Mouse (Mus musculus) midbrain, embryonic 14.5 days (tissue): ENCODE measurements at regions not wholly inside any gene's neighbourhood (a gene's known extent, or its start where the extent isn't known, plus 50 kb on each side); places are given as distances from the start of the nearest gene placed in this dataset.

Experiments used
- ATAC-seq: fragments of 200-750 bp; cut with Nextera tagmentation; 2 replicates; pipeline ENCODE4 v1.8.0; 2017; ENCODE audit warnings: moderate number of reproducible peaks, moderate library complexity; ENCODE audit not compliant: low FRiP score, low TSS enrichment
- DNase-seq: peaks from one replicate; pipeline ENCODE4 v3.0.0-alpha.2; 2015
- H3K27ac ChIP-seq: fragments of 300-500 bp; sonication (generic); replicated peaks from 2 replicates; pipeline ENCODE4 v1.5.1; 2014; ENCODE audit warnings: mild to moderate bottlenecking, low read depth, low read length, moderate library complexity
- H3K27me3 ChIP-seq: fragments of 300-500 bp; sonication (generic); 2 replicates; pipeline ENCODE4 v1.6.1; 2014; ENCODE audit warnings: low read length, control low read depth, mixed read lengths; ENCODE audit not compliant: control insufficient read depth, insufficient read depth
- H3K36me3 ChIP-seq: fragments of 300-500 bp; sonication (generic); 2 replicates; pipeline ENCODE4 v1.6.1; 2014; ENCODE audit warnings: low read length, control low read depth; ENCODE audit not compliant: control insufficient read depth, insufficient read depth
- H3K4me1 ChIP-seq: fragments of 300-500 bp; sonication (generic); 2 replicates; pipeline ENCODE4 v1.6.1; 2014; ENCODE audit warnings: mild to moderate bottlenecking, antibody characterized with exemption, low read length, control low read depth; ENCODE audit not compliant: control insufficient read depth, insufficient read depth
- H3K4me2 ChIP-seq: fragments of 300-500 bp; sonication (generic); 2 replicates; pipeline ENCODE4 v1.6.1; 2014; ENCODE audit warnings: mild to moderate bottlenecking, low read length, moderate library complexity
- H3K4me3 ChIP-seq: fragments of 300-500 bp; sonication (generic); replicated peaks from 2 replicates; pipeline ENCODE4 v1.5.1; 2014; ENCODE audit warnings: low read depth, low read length
- H3K9ac ChIP-seq: fragments of 300-500 bp; sonication (generic); replicated peaks from 2 replicates; pipeline ENCODE4 v1.6.1; 2014; ENCODE audit warnings: mild to moderate bottlenecking, low read length, moderate library complexity
- H3K9me3 ChIP-seq: fragments of 300-500 bp; sonication (generic); 2 replicates; pipeline ENCODE4 v1.6.1; 2016; ENCODE audit warnings: low read length, control low read depth, mixed read lengths; ENCODE audit not compliant: control insufficient read depth
- WGBS: fragments of 180-500 bp; shearing (Covaris S2); extraction: QIAGEN DNeasy Blood & Tissue Kit; methylation state at CpG from one replicate; pipeline ENCODE4 v1.1.7; 2014; 5-methylcytosine and 5-hydroxymethylcytosine counted together

DNA sequence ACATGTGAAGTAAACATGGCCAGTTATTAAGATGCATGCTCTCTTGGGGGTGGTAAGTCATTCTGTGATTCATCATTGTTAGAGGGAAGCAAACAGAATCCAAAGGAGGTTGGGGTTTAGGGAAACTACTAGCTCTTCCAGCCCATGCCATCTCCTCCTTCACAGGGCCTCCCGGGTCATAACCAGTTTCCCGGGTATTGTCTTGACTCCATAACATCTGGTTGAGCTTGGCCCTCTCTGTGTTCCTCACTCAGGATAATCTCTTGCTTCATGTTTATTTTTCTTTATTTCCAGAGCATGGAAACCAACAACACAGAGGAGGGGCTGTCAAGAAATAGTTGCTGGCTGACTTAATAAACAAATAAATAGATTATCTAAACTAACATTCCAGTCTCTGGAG, 295.3 kb downstream of the Irx1 start:
- DNase-seq = no peak
- Histone ChIP-seq H3K9ac (no peak overlapping the region), H3K9me3 (no peaks in the 10 kb centered on the region), H3K4me1 (no peaks in the 10 kb centered on the region), H3K27me3 (no peaks in the 10 kb centered on the region), H3K4me2 (no peak overlapping the region), H3K36me3 (no peaks in the 10 kb centered on the region), H3K4me3 (no peak overlapping the region), H3K27ac (no peak overlapping the region)
- WGBS = 91% methylated on average over 2 of the region's 2 CpGs
- no peak for ATAC-seq

DNA sequence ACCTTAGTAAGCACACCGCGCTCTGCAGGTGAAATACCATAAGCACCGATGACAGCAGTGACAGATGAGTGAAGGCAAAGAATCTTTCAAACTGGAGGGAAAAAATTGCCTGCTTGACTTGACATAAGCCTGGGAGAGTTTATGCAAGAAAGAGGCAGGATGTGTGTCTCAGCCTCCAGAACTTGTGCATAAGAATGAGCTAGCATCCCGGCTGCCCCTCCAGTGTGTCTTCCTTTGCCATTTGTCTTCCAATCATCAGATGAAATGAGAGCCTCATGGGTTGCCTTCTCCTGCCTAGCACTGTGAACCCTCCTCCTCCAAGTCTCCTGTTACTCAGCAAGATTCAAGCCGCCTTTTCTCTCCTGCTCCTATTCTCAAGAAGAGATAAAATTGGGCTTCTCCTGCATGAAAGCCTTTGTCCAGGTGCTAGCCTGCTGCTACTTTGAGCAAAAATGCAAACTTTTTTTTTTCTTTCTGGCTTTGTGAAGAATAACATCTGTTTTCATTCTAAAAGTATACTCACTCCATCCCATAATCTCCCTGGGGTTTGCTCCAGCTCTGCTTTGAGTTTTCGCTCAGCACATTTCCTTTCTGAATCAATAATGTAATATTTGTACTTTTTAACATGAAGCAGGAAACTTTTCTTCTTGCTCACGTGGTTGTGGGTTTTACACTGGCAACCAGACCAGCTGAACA, 298.2 kb downstream of the Irx1 start:
- Histone ChIP-seq H3K4me2 (no peak overlapping the region), H3K9ac (no peak overlapping the region), H3K27ac (no peak overlapping the region), H3K4me1 (no peaks in the 10 kb centered on the region), H3K27me3 (no peaks in the 10 kb centered on the region), H3K36me3 (no peaks in the 10 kb centered on the region), H3K4me3 (no peak overlapping the region), H3K9me3 (no peaks in the 10 kb centered on the region)
- WGBS = 67% methylated on average over 7 of the region's 7 CpGs
- DNase-seq (peak; percentile 18), ATAC-seq (no peak)

DNA sequence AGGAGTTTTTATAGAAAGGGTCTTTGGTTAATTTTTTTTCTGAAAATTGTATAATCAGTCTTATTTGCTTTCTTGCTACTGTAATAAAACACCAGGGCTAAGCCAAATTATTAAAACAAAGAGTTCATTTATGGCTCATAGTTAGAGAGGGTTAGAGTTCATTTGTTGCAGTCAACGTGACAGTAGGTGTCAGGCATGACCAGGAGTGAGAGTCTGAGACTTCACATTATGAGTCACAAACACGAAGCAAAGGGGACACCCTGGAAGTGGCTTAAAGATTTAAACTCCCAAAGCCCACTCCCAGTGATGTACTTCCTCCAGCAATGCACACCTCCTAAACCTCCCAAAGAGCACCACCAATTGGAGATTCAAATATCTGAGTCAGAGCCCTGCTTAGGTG, 305.6 kb downstream of the Irx1 start:
- ATAC-seq (no peak), DNase-seq (no peak)
- Histone ChIP-seq H3K4me2 (no peak overlapping the region), H3K27me3 (no peaks in the 10 kb centered on the region), H3K9me3 (no peaks in the 10 kb centered on the region), H3K9ac (no peak overlapping the region), H3K4me3 (no peak overlapping the region), H3K4me1 (peaks cover 8% of the 10 kb centered on the region; the same call in 1 of the 2 replicates), H3K27ac (no peak overlapping the region), H3K36me3 (no peaks in the 10 kb centered on the region)
- WGBS = 66% methylated on average over 2 of the region's 2 CpGs

DNA sequence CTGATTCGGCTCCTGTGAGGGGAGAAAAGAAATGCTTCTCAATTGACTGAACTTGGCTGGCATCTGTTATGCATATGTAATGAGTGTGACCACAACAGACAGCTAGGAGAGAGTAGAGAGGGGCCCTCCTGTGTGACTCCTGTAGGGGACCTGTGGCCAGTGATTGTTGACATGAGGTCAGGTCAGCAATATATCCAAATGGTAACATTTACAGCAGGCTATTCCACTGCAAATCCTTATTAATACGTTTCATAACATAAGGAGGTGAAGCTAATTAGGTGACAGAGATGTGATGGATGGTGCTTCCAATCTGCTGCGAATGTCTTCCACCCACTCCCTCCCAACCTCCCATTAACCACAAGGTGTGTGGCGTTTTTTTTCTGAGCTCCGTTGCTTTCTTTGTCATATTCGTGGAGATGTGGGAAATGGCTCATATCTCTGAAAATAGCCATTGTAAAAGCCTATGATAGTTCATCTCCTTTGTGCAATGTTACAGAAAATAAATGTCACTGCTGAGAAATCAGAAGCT, 309.5 kb downstream of the Irx1 start:
- Histone ChIP-seq H3K4me3 (no peak overlapping the region), H3K9me3 (no peaks in the 10 kb centered on the region), H3K4me1 (peaks cover 8% of the 10 kb centered on the region; the same call in 1 of the 2 replicates), H3K9ac (no peak overlapping the region), H3K36me3 (no peaks in the 10 kb centered on the region), H3K4me2 (no peak overlapping the region), H3K27ac (peak overlapping the region; percentile 17; the same call in 1 of the 2 replicates), H3K27me3 (no peaks in the 10 kb centered on the region)
- DNase-seq (peak; percentile 39), ATAC-seq (no peak)
- 63% methylated on average over 6 of the region's 6 CpGs for WGBS

DNA sequence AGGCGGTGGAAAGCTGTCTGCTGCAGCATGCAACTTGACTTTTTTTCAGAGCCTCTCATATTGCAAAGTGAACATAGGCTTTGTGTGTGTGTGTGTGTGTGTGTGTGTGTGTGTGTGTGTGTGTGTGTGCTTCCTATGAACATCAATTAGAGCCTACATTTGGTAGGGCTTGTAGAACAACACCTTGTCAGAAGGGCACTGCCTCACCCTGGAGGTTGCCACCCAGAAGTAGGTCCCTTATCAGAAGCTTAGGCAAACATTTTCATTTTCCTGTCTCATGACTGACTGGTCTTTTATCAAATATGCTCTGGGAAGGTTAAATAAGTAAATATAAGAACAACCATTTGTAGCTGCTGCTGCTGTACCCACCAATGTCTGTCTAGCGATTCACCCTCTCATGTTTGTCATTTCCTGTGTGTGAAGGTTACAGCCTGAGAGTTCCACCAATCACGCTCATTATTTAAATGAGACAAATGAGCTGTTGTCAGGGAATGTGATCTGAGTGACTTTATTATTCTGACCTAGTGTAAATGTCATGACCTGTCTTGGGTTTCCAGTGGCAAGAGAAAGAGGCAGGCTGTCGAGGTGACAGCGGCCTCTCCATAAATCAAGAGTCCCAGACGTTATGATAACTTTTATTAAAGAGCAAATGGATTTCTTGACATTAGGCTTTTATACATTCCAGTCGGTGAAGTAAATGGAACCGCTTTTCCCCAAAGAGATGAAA, 310.1 kb downstream of the Irx1 start:
- no peak overlapping the region for H3K4me3 ChIP-seq
- DNase-seq (no peak), ATAC-seq (no peak)
- H3K9ac ChIP-seq = no peak overlapping the region
- H3K4me1 ChIP-seq = peaks cover 8% of the 10 kb centered on the region; the same call in 1 of the 2 replicates
- H3K4me2 ChIP-seq = no peak overlapping the region
- 60% methylated on average over 8 of the region's 8 CpGs for WGBS
- no peaks in the 10 kb centered on the region for H3K36me3 ChIP-seq
- H3K27me3 ChIP-seq = no peaks in the 10 kb centered on the region
- no peaks in the 10 kb centered on the region for H3K9me3 ChIP-seq
- H3K27ac ChIP-seq = peak overlapping the region; percentile 17; the same call in 1 of the 2 replicates

DNA sequence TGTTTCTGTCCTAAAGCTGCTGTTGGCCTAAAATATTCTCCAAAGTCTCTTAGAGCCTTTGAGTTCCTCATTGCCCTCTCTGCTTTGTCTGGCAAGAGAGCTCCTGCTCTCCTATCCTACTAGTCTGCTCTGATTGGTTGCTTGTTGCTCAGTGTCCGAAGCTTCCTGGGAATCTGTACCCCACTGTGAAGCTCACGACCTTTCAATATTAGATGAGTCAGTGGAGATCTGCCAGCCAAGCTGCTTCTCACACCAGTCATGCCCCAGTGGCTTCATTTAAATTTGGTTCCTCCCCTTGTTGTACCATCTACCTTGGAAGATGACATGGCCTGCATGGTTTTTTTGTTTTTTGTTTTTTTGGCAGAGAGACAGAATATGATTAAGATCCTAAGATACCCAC, 313.6 kb downstream of the Irx1 start:
- no peak for ATAC-seq
- Histone ChIP-seq H3K36me3 (no peaks in the 10 kb centered on the region), H3K4me3 (no peak overlapping the region), H3K4me1 (peaks cover 8% of the 10 kb centered on the region; the same call in 1 of the 2 replicates), H3K9me3 (no peaks in the 10 kb centered on the region), H3K9ac (no peak overlapping the region), H3K4me2 (no peak overlapping the region), H3K27ac (no peak overlapping the region), H3K27me3 (no peaks in the 10 kb centered on the region)
- no peak for DNase-seq
- WGBS = 0% methylated on average over 2 of the region's 2 CpGs

DNA sequence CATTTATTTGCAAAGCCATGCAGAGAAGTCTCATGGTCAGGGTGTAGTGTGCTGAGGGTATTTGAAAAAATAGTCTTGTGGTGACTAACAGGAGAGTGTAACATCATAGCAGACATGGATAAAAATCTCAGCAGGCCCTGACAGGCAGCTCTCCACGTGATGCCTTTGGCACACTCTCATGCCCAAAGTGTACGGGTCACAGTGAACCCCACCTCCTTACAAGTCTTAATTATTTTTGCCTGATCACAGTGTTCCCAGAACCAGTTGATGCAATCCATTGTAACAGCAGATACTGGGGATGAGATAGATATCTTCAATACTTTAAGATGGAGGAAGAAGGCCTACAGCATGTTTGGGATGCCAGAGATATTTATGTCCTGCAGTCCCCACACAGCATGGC, 314.5 kb downstream of the Irx1 start:
- ATAC-seq (no peak), DNase-seq (no peak)
- no peak overlapping the region for H3K4me2 ChIP-seq
- H3K36me3 ChIP-seq = no peaks in the 10 kb centered on the region
- no peak overlapping the region for H3K9ac ChIP-seq
- WGBS = 58% methylated on average over 2 of the region's 2 CpGs
- H3K4me1 ChIP-seq = peaks cover 7% of the 10 kb centered on the region; the same call in 1 of the 2 replicates
- no peak overlapping the region for H3K27ac ChIP-seq
- no peaks in the 10 kb centered on the region for H3K9me3 ChIP-seq
- H3K4me3 ChIP-seq = no peak overlapping the region
- no peaks in the 10 kb centered on the region for H3K27me3 ChIP-seq

DNA sequence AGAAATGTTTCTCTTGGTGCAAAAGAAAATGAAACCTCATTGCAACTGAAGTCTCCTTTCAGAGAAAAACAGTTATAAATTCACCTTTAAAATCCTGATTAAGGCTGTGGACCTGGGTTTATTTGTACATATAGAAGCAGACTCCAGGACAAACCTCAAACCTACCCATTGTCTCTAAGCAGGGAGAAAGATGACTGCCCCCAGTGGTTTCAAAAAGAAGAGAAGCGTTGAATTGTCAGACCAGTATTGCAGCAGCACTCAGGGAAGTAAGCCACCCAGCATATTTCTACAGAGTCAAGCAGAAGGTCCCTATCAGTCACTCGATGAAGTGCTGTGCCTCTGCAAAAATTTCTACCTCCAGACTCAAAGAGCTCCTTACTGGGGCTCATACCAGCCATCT, 332.1 kb downstream of the Irx1 start:
- Histone ChIP-seq H3K36me3 (no peaks in the 10 kb centered on the region), H3K4me2 (no peak overlapping the region), H3K9ac (no peak overlapping the region), H3K4me3 (no peak overlapping the region), H3K27me3 (no peaks in the 10 kb centered on the region), H3K4me1 (no peaks in the 10 kb centered on the region), H3K27ac (no peak overlapping the region), H3K9me3 (no peaks in the 10 kb centered on the region)
- DNase-seq = peak; percentile 38
- WGBS = 70% methylated on average over 2 of the region's 2 CpGs
- no peak for ATAC-seq
